Mouse (Mus musculus): Measurements from ENCODE around the gene Lztr1.

DNA sequence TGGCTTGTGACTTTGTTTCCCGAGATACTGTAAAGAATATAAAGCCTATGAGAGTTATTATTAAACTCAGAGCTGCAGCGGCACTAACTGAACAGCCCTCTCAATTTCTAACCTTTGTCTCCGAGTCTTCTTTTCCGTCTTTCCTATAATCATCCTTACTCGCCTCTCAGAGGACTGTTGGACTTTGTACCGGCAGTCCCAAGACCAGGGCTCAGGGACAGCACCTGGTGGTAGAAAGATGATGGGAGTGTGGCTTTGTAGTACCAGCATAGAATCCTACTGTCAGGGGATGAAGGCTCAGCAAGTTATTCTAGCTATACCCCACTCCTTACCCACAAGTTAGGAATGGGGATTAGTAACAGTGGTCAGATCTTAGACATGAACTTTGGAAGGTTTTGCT is 17.7 kb downstream of the Lztr1 start:
- no peak for TF ChIP-seq EP300 (IDR thresholded peaks at IDR 0.05; ENCODE audit: low read depth)
- TF ChIP-seq CTCF (IDR thresholded peaks at IDR 0.05; ENCODE audit: low read depth), result no peak
